Mouse (Mus musculus) hindbrain, postnatal 0 days (tissue): ENCODE data around the gene Ifnb1. TPM values are rescaled to one million over a fixed set of nuclear protein-coding genes. Genes with fewer than 3 reads are reported as not detected.
"Not testable (repeated sequence)": the region's sequence is repeated elsewhere in the genome, so short reads cannot be mapped to it uniquely, and the experiment has no call there.

Source experiments
- ATAC-seq: fragments of 200-750 bp; cut with Nextera tagmentation; 2 replicates; pipeline ENCODE4 v1.8.0; 2017; ENCODE audit warnings: mild to moderate bottlenecking, moderate TSS enrichment, moderate library complexity
- DNase-seq: peaks from one replicate; pipeline ENCODE4 v3.0.0-alpha.2; 2015; ENCODE audit warnings: low spot score
- H3K27ac ChIP-seq: fragments of 300-500 bp; sonication (generic); 2 replicates; pipeline ENCODE4 v1.5.1; 2014; ENCODE audit warnings: mild to moderate bottlenecking
- H3K27me3 ChIP-seq: fragments of 300-500 bp; sonication (generic); 2 replicates; pipeline ENCODE4 v1.6.1; 2014; ENCODE audit warnings: low read length, mixed read lengths; ENCODE audit not compliant: insufficient read depth
- H3K36me3 ChIP-seq: fragments of 300-500 bp; sonication (generic); 2 replicates; pipeline ENCODE4 v1.6.1; 2014; ENCODE audit warnings: low read length, mixed read lengths; ENCODE audit not compliant: insufficient read depth
- H3K4me1 ChIP-seq: fragments of 300-500 bp; sonication (generic); 2 replicates; pipeline ENCODE4 v1.6.1; 2014; ENCODE audit warnings: antibody characterized with exemption, low read length, mixed read lengths; ENCODE audit not compliant: insufficient read depth
- H3K4me2 ChIP-seq: fragments of 300-500 bp; sonication (generic); 2 replicates; pipeline ENCODE4 v1.6.1; 2014; ENCODE audit warnings: low read depth, mild to moderate bottlenecking, low read length, moderate library complexity, mixed read lengths
- H3K4me3 ChIP-seq: fragments of 300-500 bp; sonication (generic); 2 replicates; pipeline ENCODE4 v1.5.1; 2014; ENCODE audit warnings: low read length
- H3K9ac ChIP-seq: fragments of 300-500 bp; sonication (generic); replicated peaks from 2 replicates; pipeline ENCODE4 v1.6.1; 2014; ENCODE audit warnings: mild to moderate bottlenecking, low read length, moderate library complexity, mixed read lengths
- H3K9me3 ChIP-seq: fragments of 300-500 bp; sonication (generic); 2 replicates; pipeline ENCODE4 v1.6.1; 2016; ENCODE audit warnings: low read length, mixed read lengths
- CTCF ChIP-seq: IDR thresholded peaks from 2 replicates; pipeline ENCODE4 v1.5.1; 2016; ENCODE audit warnings: antibody characterized with exemption, control low read depth, low read depth
- WGBS: fragments of 180-500 bp; shearing (Covaris S2); extraction: QIAGEN DNeasy Blood & Tissue Kit; methylation state at CpG from one replicate; pipeline ENCODE4 v1.1.7; 2014; 5-methylcytosine and 5-hydroxymethylcytosine counted together
- polyA plus RNA-seq: library from polyadenylated mRNA; unstranded; fragments of >200 nt; fragmentation: Nextera tagmentation; extraction: Ambion mirVana; gene quantifications from 2 replicates; pipeline ENCODE4 v1.2.1, GENCODE M21; 2015
- total RNA-seq: library from RNA; depleted of rRNA; stranded (reverse); fragments of >200 nt; gene quantifications from 2 replicates; pipeline ENCODE4 v1.2.3, GENCODE M21; 2014; rRNA removed

Gene Ifnb1
- not detected in 2 replicates for total RNA-seq
- polyA plus RNA-seq, result not detected in 2 replicates

DNA sequence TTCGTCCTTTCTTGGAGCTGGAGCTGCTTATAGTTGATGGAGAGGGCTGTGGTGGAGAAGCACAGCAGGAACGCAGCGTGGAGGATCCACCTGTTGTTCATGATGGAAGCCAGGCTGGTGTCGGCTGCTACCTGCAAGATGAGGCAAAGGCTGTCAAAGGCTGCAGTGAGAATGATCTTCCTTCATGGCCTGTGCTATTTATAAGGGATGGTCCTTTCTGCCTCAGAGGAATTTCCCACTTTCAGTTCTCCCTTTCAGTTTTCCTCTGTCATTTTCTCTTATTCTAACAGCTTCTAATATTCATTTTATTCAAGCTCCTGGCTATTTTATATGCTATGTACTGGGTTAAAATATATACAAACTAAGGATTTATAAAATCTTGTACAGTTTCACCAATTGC, at the start of gene Ifnb1:
TSS of gene Ifnb1 (minus strand) at position 101 of the 400 bp plus-strand sequence.
- ATAC-seq (no peak), DNase-seq (no peak)
- no peaks in the 10 kb centered on the region for H3K9me3 ChIP-seq
- no peaks in the 10 kb centered on the region for H3K4me1 ChIP-seq
- H3K4me3 ChIP-seq, result no peak within 1 kb of the TSS
- H3K36me3 ChIP-seq, result no peaks in the 10 kb centered on the region
- TF ChIP-seq CTCF, result no peak
- no peak within 1 kb of the TSS for H3K9ac ChIP-seq
- no peak within 1 kb of the TSS for H3K27ac ChIP-seq
- WGBS, result 94% methylated on average over 4 of the region's 4 CpGs
- no peak within 1 kb of the TSS for H3K4me2 ChIP-seq
- no peaks in the 10 kb centered on the region for H3K27me3 ChIP-seq

DNA sequence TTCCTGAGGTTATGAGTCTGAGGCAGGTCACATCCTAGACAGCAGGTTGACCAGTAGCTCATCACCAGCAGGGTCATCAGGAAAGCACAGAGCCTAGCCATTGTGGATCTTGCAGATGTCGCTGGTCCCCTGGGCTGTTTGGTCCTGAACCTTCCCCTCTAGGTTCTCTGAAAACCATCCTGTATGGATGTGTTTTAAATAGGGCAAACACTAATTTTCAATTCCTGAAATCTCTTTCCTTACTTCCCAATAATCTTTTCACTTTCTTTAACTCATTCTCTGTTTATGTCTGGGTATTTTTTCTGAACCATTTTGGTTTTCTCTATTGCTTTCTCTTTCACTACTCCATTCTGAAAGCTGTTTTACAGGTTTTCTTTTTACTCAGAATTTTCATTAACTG, 49.1 kb upstream of the Ifnb1 start, which contains the start of gene Ifna14:
TSS of gene Ifna14 (minus strand) at position 101 of the 400 bp plus-strand sequence.
- Histone ChIP-seq H3K9me3 (no peaks in the 10 kb centered on the region), H3K36me3 (no peaks in the 10 kb centered on the region), H3K27me3 (no peaks in the 10 kb centered on the region), H3K4me1 (no peaks in the 10 kb centered on the region), H3K27ac (no peak within 1 kb of the TSS), H3K4me3 (no peak within 1 kb of the TSS), H3K4me2 (no peak within 1 kb of the TSS), H3K9ac (no peak within 1 kb of the TSS)
- DNase-seq (no peak), ATAC-seq (no peak)
- no peak for TF ChIP-seq CTCF
- WGBS, result 88% methylated on average over 1 of the region's 1 CpGs

- no peaks in the 10 kb centered on the region for H3K27me3 ChIP-seq
- DNase-seq (no peak), ATAC-seq (no peak)
- no peak overlapping the region for H3K27ac ChIP-seq
- H3K36me3 ChIP-seq, result no peaks in the 10 kb centered on the region
- H3K4me3 ChIP-seq, result no peak overlapping the region
- WGBS, result 79% methylated on average over 1 of the region's 1 CpGs
- H3K4me1 ChIP-seq, result no peaks in the 10 kb centered on the region
- no peak for TF ChIP-seq CTCF
- H3K9ac ChIP-seq, result no peak overlapping the region
- no peaks in the 10 kb centered on the region for H3K9me3 ChIP-seq
- H3K4me2 ChIP-seq, result no peak overlapping the region
Observed at GRCm38 (mm10) chr4:88561791-88562190, 39.2 kb upstream of the Ifnb1 start.

DNA sequence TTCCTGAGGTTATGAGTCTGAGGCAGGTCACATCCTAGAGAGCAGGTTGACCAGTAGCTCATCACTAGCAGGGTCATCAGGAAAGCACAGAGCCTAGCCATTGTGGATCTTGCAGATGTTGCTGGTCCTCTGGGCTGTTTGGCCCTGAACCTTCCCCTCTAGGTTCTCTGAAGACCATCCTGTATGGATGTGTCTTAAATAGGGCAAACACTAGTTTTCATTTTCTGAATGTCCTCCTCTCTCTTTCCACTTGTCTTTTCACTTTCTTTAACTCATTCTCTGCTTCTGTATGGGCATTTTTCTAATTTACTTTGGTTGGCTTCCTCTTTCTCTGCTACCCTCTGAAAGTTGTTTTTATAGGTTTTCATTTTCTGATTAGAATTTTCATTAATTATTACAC, 35.6 kb upstream of the Ifnb1 start, which contains the start of gene Ifna15:
TSS of gene Ifna15 (minus strand) at position 101 of the 400 bp plus-strand sequence.
- not testable (repeated sequence) for DNase-seq, H3K27ac ChIP-seq, H3K4me2 ChIP-seq, H3K4me1 ChIP-seq, H3K36me3 ChIP-seq, H3K4me3 ChIP-seq, ATAC-seq, H3K9me3 ChIP-seq, H3K27me3 ChIP-seq, H3K9ac ChIP-seq

DNA sequence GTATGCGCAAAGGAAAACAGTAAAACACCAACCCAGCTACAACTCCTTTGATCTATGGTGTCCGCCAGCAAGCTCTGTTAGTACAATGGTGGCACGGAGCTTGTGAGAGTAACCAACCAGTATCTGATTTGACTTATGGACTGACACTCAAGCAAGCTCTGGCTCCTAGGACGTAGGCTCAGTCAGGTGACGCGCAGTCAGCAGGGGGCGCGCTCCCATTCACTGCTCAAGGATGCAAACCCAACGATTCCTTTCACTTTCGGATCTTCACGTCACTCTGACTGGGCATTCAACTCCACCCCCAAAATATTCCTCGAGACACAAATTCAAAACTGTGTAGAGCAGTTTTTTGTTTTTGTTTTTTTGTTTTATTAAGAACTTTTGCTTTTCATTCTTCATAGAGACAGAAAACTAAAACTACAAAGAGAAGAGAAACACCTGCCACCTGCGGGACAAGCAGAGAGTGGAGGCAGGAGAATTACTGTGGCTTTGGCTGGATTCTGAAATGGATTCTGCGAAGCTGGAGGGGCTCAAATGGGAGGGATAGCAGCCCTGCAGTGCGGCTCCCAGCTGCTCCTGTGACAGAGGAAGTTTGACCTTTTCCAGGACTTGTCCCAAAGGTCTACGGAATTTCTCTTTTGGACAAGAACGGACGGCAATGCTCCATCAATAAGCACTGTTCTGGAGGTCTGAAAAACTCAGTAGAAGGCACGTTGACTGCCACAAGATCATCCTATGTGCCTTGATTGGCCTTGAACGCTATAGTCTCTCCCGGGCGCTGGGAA, 27.8 kb upstream of the Ifnb1 start:
- ATAC-seq (peak; percentile 70), DNase-seq (peak; percentile 80)
- Histone ChIP-seq H3K4me2 (peak overlapping the region; percentile 55), H3K4me1 (no peaks in the 10 kb centered on the region), H3K9me3 (no peaks in the 10 kb centered on the region), H3K36me3 (no peaks in the 10 kb centered on the region), H3K27ac (no peak overlapping the region), H3K27me3 (no peaks in the 10 kb centered on the region; the same call in 1 of the 2 replicates), H3K9ac (no peak overlapping the region; the same call in 1 of the 2 replicates), H3K4me3 (peak overlapping the region; percentile 25)
- WGBS, result 29% methylated on average over 22 of the region's 22 CpGs
- TF ChIP-seq CTCF, result peak; percentile 73

DNA sequence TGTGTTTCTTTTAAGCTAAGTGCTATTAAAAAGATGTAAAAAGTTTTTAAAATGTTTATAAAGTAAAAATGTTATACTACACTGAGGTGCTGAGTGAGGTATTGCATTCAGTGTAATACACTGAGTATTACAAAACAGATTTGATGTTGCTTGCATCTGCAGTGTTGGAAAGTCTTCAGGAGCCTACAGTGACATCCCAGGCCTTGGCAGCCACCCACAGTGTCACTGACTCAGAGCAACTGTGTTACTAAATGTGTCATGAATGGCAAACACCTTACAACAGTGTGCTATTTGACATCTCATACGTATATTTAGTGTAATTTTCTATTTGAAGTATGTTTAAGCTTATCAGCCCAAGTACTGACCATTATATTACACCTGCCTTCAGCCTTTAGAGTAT, 25.4 kb upstream of the Ifnb1 start:
- Histone ChIP-seq H3K9me3 (no peaks in the 10 kb centered on the region), H3K27ac (no peak overlapping the region), H3K4me2 (no peak overlapping the region), H3K9ac (no peak overlapping the region), H3K4me3 (no peak overlapping the region), H3K27me3 (no peaks in the 10 kb centered on the region; the same call in 1 of the 2 replicates), H3K4me1 (no peaks in the 10 kb centered on the region), H3K36me3 (no peaks in the 10 kb centered on the region)
- no peak for TF ChIP-seq CTCF
- WGBS, result 68% methylated on average over 1 of the region's 1 CpGs
- ATAC-seq (no peak), DNase-seq (no peak)
